Mouse (Mus musculus): Measurements from ENCODE around the gene Olfr1275. TPM values are rescaled to one million over a fixed set of nuclear protein-coding genes. Genes with fewer than 3 reads are reported as not detected.

Olfr1275 gene
- not detected in 2 replicates for total RNA-seq (2017)

GRCm38 (mm10) chr2:111235186-111235585 is at the start of gene Olfr1275:
Gene Olfr1275 (minus strand): TSS chr2:111235286.
- no peak for ATAC-seq (replicated peaks; ENCODE audit: low read depth, poor library complexity, severe bottlenecking)

- ATAC-seq (replicated peaks; ENCODE audit: low read depth, poor library complexity, severe bottlenecking), result no peak
Observed at GRCm38 (mm10) chr2:111274006-111274405, 38.9 kb upstream of the Olfr1275 start, which contains the start of gene Olfr1277. Gene Olfr1277 (minus strand): TSS chr2:111274106.

GRCm38 (mm10) chr2:111254216-111254615 is 19.1 kb upstream of the Olfr1275 start, which contains the start of gene Olfr1276:
Gene Olfr1276 (plus strand): TSS chr2:111254516.
- ATAC-seq (replicated peaks; ENCODE audit: low read depth, poor library complexity, severe bottlenecking), result no peak

- ATAC-seq (replicated peaks; ENCODE audit: low read depth, poor library complexity, severe bottlenecking), result no peak
Observed at GRCm38 (mm10) chr2:111229502-111229901, 5.6 kb downstream of the Olfr1275 start, which contains the start of gene 4930430A15Rik. Gene 4930430A15Rik (minus strand): TSS chr2:111229602.

GRCm38 (mm10) chr2:111182068-111182467 is 53.0 kb downstream of the Olfr1275 start:
- no peak for ATAC-seq (replicated peaks; ENCODE audit: low read depth, poor library complexity, severe bottlenecking)

Other genes with a start within 250 kb of the Olfr1275 start
- not detected in 2 replicates for gene Gm13941, start 129.3 kb downstream of the Olfr1275 start, total RNA-seq (2017)
- gene Gm15130, start 82.3 kb downstream of the Olfr1275 start, total RNA-seq (2017), result not detected in 2 replicates
- not detected in 2 replicates for gene 4930430A15Rik, start 5.7 kb downstream of the Olfr1275 start, total RNA-seq (2017)
- gene Olfr1276, start 19.2 kb upstream of the Olfr1275 start, total RNA-seq (2017), result not detected in 2 replicates
- not detected in 2 replicates for gene Olfr1277, start 38.8 kb upstream of the Olfr1275 start, total RNA-seq (2017)
- gene Olfr1278, start 54.9 kb upstream of the Olfr1275 start, total RNA-seq (2017), result not detected in 2 replicates
- gene Olfr1279, start 65.3 kb upstream of the Olfr1275 start, total RNA-seq (2017), result not detected in 2 replicates
- gene Olfr1280, start 78.7 kb upstream of the Olfr1275 start, total RNA-seq (2017), result not detected in 2 replicates
- gene Olfr1281, start 91.2 kb upstream of the Olfr1275 start, total RNA-seq (2017), result not detected in 2 replicates
- not detected in 2 replicates for gene Olfr1282, start 100.8 kb upstream of the Olfr1275 start, total RNA-seq (2017)
- not detected in 2 replicates for gene Olfr1283, start 131.5 kb upstream of the Olfr1275 start, total RNA-seq (2017)
- gene Olfr1284, start 140.2 kb upstream of the Olfr1275 start, total RNA-seq (2017), result not detected in 2 replicates
- gene Olfr1286, start 187.8 kb upstream of the Olfr1275 start, total RNA-seq (2017), result not detected in 2 replicates
- gene Olfr1287, start 213.9 kb upstream of the Olfr1275 start, total RNA-seq (2017), result not detected in 2 replicates
- gene Olfr1288, start 238.8 kb upstream of the Olfr1275 start, total RNA-seq (2017), result not detected in 2 replicates
- gene Olfr1289, start 245.5 kb upstream of the Olfr1275 start, total RNA-seq (2017), result not detected in 2 replicates